Mouse (Mus musculus) lung, adult 2 months (tissue): ENCODE measurements around the gene Tpcn2.

Experiments
- CTCF ChIP-seq: fragments of 200-500 bp; IDR thresholded peaks from 2 replicates; pipeline ENCODE4 v1.5.1; 2011; ENCODE audit warnings: mild to moderate bottlenecking, low read length, control low read depth; ENCODE audit not compliant: insufficient read depth
- POLR2A ChIP-seq: fragments of 200-500 bp; IDR thresholded peaks from 2 replicates; pipeline ENCODE4 v1.6.1; 2011; ENCODE audit warnings: low read depth, mild to moderate bottlenecking, control low read depth, low read length, borderline replicate concordance; ENCODE audit errors: extremely low read depth

GRCm38 (mm10) chr7:145173563-145173962, 110.2 kb downstream of the Tpcn2 start:
- TF ChIP-seq CTCF (no peak), POLR2A (no peak)
